Mouse (Mus musculus) left cerebral cortex, adult 2 months (tissue): ENCODE data around the gene Nxph3. TPM values are rescaled to one million over a fixed set of nuclear protein-coding genes. Genes with fewer than 3 reads are reported as not detected.

Experiments used
- DNase-seq, 2 experiments: peaks; one replicate each; pipeline ENCODE4 v3.0.0; 2021 to 2022; ENCODE audit warnings: low spot score in 2 of 2, mixed read lengths in 1 of 2; ENCODE audit errors: extremely low spot score in 1 of 2
- H3K27ac ChIP-seq: fragments of 200-600 bp; 2 replicates; pipeline ENCODE4 v1.8.1; 2022
- H3K4me3 ChIP-seq: fragments of 200-600 bp; 2 replicates; pipeline ENCODE4 v1.8.1; 2022
- CTCF ChIP-seq: fragments of 200-600 bp; IDR thresholded peaks from 2 replicates; pipeline ENCODE4 v1.8.1; 2022; ENCODE audit warnings: antibody characterized with exemption, mild to moderate bottlenecking, moderate library complexity
- intact Hi-C: fragments of 180-260 bp; cut with DNase I; formaldehyde crosslinking; loops from one replicate; pipeline ENCODE4 v1.15.1; 2025
- total RNA-seq, 2 experiments: library from RNA; stranded (reverse); gene quantifications; 2 replicates each; pipeline ENCODE4 v1.2.3; 2021

Gene Nxph3
- total RNA-seq, 2 experiments from 2014 or later = 19.8 to 26.5 TPM

DNA sequence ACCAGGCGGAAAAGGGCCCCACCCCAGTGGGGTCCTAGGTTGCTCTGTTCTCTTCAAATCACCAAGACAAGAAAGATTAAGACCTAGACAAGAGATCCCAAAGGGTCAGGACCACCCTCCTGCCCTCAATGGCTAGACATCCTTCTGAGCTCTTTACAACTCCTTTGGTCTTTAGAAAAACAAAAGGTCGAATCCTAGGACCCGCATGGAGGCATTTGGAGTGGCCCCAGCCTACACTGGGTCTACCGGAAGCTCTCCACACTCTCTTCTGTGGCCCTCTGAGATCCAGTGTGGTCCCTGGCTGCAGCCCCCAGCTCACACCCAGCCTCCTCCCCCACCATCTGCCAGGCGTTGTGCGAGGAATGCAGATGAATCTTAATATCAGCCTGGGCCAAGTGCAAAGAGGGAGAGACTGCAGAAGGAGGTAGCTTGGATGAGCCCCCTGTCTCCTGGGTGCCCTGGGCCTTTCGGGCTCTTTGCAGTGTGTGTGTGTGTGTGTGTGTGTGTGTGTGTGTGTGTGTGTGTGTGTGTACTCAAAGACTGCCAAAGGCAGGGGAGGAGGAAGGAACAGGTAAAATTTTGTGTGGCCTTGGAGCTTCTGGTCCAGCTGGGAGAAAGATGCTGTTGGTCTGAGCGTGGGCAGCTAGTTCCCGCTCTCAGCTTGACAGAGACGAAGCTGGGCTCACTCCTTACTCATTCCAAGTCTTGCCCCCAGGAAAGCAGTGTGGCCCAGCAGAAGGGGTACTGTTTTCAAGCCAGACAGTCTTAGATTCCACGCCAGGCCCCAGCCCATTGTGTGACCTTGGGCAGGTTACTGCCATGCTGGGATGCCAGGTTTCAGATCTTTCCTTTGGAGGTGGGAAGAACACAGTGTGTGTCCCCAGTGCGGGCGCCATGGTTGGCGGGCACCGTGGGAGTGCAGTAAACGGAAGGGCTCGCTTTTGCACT, 1.3 kb upstream of the Nxph3 start:
- no peak for DNase-seq
- no peak for TF ChIP-seq CTCF
- Histone ChIP-seq H3K4me3 (0 out of 2 replicates have a peak overlapping the region, but pooled peaks have one; percentile 55), H3K27ac (no peak overlapping the region)
- intact Hi-C loops = loop anchor here (2.0 kb wide), 1 partner anchor 21 kb away; no protein-coding TSS in a partner anchor

DNA sequence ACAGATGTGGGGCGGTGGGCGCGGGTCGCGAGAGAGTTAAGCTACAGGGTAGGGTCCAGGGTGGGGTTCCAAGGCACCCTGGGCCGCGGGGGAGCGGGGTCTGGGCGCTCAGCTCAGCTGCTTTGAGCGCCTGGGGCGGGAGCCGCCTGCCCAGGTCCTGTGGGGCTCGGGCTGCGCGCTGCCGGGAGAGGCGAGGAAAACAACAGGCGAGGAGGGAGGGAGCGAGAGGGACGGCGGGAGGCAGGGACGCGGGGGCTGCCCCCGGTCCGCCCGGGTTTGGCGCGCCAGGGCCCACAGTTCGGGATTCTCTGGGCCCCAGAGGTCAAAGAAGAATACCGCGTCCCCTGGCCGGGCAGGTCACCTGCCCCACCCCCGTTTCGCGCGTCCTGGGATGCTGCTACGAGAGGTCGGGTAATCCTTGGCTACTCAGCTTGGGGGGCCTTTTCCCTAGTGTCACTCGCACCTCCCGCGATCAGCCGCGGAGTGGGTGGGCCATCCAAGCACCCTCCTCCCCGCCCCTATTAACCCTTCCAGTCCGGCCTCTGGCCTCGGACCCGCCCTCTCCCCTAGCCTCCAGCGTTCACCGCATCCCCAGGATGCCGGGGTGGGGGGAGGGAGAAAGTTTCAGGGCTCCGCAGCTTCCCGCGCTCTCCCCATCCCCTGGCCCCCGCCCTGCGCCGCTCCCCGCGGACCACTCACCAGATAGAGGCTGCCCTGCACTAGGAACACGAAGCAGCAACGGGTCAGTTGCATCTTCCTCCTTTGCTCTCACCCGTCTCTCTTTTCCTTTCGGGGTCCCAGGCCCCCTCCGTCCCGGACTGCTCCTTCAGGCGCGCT, 691 bp downstream of the Nxph3 start:
- peak overlapping the region; percentile 71 for H3K27ac ChIP-seq
- DNase-seq = peak in 1 of 2 experiments; percentile 29
- intact Hi-C loops = loop anchor here (2.0 kb wide), 1 partner anchor 19 kb away; no protein-coding TSS in a partner anchor
- no peak for TF ChIP-seq CTCF
- H3K4me3 ChIP-seq = peak overlapping the region; percentile 55

DNA sequence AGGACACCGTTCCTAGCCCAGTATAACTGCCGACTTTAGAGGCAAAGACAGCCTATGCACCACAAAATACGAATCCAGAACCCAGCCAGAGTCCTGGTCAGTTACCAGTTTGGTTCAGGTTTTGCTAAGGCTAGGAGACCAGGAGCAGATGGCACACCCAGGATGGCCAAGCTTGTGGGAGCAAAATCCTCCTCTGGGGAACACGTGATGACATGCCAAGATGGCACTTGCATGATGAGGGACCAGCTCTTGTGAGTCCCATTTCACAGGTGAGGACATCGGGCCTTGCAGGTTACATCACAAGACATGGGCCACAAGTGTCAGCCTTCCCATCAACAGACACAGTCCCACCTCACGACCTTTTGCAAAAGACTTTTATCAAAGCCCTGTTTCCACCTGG, 2.0 kb downstream of the Nxph3 start:
- TF ChIP-seq CTCF = no peak
- no peak for DNase-seq
- no peak overlapping the region for H3K27ac ChIP-seq
- peak overlapping the region; percentile 55; the same call in 1 of the 2 replicates for H3K4me3 ChIP-seq
- intact Hi-C loops = no loop called here

DNA sequence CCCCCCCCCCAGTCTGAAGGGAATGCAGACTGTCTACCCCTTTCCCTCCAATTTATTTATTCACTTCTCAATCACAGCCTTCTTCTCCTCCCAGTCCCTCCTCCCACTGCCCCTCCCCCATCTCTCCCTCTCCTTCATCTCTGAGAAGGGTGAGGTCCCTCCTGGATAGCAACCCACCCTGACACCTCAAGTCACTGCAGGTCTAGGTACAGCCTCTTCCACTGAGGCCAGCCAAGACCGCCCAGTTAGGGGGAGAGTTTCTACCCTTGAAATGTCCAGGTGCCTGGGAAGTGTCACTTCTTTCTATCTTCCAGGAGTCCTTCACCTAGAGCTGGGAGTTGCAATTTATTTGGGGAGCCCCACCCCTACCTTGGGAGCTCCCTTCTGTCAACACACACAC, 2.5 kb downstream of the Nxph3 start:
- TF ChIP-seq CTCF = no peak
- Histone ChIP-seq H3K4me3 (no peak overlapping the region), H3K27ac (no peak overlapping the region)
- no peak for DNase-seq
- intact Hi-C loops = no loop called here

DNA sequence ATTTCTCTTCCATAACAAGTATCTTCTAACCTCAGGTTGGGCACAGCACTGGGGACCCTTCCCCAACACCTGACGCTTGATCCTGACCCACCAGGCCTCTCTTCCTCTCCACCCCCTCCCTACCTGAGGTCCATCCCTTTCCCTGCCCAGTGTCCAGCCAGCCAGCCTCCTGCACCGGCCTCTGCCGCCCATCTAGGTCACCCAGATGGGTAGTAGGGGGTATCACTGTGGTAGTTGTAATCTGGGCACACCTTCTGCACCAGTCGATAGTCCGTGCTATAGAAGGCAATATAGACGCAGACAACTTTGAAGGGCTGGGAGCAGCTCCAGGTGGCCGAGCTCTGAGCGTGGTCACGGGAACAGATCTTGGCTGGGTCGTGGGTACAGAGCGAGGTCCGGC, 3.7 kb downstream of the Nxph3 start:
- no peak for DNase-seq
- intact Hi-C loops = no loop called here
- no peak for TF ChIP-seq CTCF
- Histone ChIP-seq H3K27ac (no peak overlapping the region), H3K4me3 (no peak overlapping the region)

DNA sequence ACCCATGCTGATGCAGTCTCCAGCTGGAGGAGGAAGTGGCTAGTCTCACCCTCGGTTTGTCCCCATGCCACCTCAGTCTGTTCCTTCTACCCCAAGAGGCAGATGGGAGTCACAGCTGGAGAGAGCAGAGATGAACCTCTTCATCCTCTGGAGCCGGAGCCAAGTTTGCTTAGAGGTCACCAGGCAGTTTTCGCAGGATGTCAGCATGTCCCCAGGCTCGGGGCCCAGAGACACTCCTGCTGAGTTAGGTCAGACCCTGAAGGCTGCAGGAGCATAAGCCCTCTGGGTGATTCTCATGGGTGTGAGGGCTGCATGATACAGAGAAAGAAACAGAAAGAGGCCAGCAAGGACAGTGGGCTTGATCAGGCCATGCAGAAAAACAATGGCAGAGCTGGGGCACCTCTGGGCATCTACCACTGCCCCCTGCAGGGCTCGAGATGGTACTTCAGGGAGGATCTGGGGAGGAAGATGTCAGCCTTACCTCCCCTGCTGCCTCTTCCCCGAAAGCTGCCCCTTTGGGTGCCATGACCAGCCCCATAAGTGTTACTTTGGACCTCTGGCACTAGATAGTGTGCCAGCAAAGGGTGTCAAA, 5.1 kb downstream of the Nxph3 start:
- peak; percentile 62 for TF ChIP-seq CTCF
- Histone ChIP-seq H3K27ac (no peak overlapping the region), H3K4me3 (no peak overlapping the region)
- intact Hi-C loops = no loop called here
- DNase-seq = no peak

DNA sequence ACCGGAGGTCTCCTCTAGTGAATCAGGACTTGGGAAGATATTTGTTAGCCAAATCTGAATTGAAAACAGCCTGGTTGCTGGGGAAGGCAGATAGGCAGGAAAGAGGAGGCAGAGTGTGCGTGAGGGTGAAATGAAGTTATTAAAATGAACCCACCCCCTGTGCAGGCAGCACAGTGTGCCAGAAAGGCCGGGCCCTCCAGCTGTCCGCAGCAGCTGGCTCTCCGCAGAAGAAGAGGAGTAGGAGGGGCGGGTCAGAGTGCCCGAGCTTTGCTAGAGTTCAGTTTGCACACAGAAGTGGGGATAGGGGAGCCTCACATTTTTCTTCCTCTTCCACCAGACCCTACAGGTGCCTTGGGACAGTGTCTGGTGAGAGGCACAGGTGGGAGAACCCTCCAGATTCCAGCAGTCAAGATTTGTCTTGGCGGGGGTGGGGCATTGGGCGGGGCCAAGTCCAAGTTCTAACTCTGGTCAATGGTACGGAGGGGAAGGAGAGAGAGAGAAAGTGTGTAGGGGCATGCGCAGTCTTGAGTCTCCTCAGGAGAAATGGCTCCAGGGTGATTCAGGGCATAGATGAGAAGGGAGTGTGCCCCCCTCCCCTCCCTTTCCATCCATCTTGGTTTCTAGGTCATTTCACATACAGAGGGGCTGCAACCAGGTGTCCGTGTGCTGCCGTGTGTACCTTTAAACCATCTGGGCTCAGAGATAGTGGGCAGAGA, 6.0 kb downstream of the Nxph3 start:
- Histone ChIP-seq H3K4me3 (no peak overlapping the region), H3K27ac (no peak overlapping the region)
- intact Hi-C loops = no loop called here
- DNase-seq = no peak
- TF ChIP-seq CTCF = no peak

DNA sequence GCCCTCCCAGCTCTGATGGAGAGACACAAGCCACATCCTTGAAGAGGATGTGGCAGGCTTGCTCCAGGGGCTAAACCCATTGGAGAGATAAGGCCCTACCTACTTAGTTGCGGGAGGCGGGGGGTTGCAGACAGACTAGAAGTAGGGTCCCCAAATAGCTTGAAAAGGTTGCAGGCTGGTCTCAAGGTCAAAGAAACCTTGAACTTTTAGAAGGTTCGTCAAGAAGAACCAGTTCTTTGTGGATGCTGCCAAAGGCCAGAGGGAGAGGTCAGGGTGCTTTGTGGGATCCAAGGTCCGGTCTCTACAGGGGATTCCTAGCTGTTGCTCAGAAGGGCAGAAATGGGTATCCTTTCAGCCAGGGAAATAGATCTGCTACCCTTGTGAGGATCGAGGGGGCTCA, 6.6 kb downstream of the Nxph3 start:
- Histone ChIP-seq H3K27ac (no peak overlapping the region), H3K4me3 (no peak overlapping the region)
- DNase-seq = no peak
- intact Hi-C loops = no loop called here
- TF ChIP-seq CTCF = no peak

DNA sequence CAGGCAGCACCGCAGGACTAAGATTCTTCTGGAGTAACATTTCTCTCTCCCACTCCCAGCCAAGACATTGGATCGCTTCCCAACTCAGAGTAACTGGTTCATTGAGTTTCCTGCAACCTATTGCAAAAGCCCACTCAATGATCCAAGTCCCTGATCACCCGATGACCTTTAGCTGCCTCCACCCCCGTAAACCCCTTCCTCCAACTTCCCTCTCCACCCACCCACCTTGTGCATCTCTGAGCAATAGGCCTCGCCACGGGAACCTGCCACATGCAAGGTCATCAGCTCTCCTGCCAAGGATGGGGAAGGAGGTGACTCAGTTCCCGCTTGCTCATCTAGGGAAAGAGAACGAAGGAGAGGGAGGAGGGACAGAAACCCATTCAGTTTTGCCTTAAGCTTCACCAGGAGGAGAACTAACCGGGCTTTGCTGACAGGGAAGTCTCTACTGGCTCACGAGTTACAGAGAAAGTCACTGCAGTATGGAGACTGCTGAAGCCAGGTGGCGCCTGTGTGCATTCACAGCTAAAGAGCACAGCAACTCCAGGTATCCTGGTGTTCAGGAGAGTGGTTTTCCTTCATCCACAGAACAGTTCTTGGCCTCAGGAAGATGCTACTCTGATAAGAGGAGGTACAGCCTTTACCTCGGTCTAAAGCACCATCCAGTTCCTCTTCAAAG, 7.2 kb downstream of the Nxph3 start:
- DNase-seq = peak in 1 of 2 experiments; percentile 36
- TF ChIP-seq CTCF = peak; percentile 50
- H3K4me3 ChIP-seq = no peak overlapping the region
- no peak overlapping the region for H3K27ac ChIP-seq
- intact Hi-C loops = no loop called here

DNA sequence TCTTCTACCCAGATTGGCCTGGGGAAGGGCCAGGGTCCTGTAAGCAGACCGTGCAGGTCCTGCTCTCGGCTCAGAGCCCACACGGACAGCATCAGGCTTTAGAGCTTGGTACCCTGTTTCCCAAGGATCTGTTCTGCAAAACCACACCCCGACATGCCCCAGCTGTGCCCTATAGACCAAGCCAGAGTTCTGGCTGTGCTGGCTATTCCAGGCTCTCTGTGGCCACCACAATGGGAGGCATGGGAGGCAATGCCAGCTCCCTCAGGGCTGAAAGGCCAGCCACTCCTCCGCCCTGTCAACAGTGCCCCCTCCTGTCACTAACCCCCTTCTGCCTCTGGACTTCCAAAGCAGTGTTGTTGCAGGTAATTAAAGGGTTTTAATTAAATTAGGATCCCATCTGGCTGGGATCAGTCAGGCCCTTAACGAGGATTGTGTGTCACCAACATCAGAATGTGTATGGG, 10.1 kb downstream of the Nxph3 start:
- TF ChIP-seq CTCF = no peak
- no peak overlapping the region for H3K27ac ChIP-seq
- H3K4me3 ChIP-seq = no peak overlapping the region
- intact Hi-C loops = no loop called here
- DNase-seq = no peak
